Mouse (Mus musculus) liver, adult (tissue): ENCODE measurements around the gene Kat6b.

Source experiments
- GATA4 ChIP-seq: IDR thresholded peaks from 2 replicates; pipeline ENCODE4 v1.6.1; 2014; ENCODE audit warnings: mild to moderate bottlenecking, low read length; ENCODE audit not compliant: insufficient replicate concordance

The Kat6b gene

DNA sequence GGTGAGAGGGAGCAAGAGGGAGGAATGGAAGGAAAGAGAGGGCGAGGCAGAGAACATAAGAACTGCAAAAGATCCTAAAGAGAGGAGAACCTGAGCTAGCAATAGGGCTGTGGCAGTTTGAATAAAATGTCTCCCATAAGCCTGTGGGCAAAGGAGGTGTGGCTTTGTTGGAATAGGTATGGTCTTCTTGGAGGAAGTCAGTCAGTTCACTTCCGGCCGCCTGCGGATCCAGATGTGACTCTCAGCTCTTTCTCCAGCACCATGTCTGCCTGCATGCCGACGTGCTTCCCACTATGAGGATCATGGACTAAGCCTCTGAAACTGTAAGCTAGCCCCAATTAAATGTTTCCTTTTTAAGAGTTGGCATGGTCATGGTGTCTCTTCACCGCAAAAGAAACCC is at the start of gene Kat6b:
Gene Kat6b (plus strand): TSS at position 204 of the 400 bp plus-strand sequence.
- no peak for TF ChIP-seq GATA4

DNA sequence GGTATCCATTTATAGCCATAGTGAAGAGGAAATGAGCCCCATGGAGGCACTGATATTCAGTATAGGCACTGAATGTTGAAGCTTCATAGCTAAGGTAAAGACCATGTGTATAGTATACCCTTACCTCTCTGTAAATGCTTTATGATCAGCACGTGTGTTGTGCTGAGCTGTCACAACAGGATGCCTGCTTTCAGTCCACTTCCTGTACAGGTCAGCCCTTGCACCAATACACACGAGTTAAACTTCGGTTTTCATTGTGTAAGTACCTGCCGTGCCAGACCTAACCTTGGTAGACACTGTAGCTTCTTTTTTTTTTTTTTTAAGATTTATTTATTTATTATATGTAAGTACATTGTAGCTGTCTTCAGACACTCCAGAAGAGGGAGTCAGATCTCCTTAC is 47.8 kb upstream of the Kat6b start:
- TF ChIP-seq GATA4, result no peak

DNA sequence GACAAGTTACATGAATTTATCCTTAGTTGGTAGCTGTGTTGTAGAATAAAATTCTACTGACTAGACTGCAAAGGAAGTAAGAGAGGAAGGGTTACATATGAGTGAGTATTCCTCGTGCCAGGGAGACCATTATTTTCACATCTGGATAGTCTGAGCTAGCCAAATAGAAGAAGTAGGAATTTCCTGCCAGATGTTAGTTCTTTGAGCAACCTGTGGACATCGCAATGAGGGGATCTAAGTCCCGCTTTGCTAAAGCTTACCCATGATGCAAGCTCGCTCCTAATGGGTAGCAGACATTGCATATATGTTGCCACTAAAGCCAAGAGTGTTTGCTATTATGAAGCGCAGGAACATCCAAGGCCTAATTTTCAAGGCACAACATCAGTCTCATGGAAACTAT is 47.2 kb upstream of the Kat6b start:
- TF ChIP-seq GATA4, result no peak

GRCm38 (mm10) chr14:21434686-21435085 is 46.5 kb upstream of the Kat6b start:
- TF ChIP-seq GATA4, result no peak

DNA sequence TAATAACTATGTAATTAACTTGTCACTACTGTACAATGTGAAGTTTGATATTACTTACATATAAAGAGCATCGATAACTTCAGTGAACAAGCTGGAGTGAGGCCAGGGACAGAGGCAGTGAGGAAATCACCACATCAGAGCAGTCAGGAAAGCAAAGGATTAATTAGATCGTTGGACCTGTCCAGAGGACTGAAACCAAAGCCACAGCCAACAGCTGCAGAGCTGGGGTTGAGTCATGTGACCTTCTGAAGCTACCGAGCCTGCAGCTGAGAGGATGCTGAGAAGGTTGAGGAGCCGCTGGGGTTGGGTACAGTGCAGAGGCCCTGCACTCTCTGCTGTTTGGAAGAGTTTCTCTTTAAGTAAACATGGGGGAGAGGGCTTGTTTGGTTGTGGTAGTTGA is 41.4 kb upstream of the Kat6b start:
- no peak for TF ChIP-seq GATA4

DNA sequence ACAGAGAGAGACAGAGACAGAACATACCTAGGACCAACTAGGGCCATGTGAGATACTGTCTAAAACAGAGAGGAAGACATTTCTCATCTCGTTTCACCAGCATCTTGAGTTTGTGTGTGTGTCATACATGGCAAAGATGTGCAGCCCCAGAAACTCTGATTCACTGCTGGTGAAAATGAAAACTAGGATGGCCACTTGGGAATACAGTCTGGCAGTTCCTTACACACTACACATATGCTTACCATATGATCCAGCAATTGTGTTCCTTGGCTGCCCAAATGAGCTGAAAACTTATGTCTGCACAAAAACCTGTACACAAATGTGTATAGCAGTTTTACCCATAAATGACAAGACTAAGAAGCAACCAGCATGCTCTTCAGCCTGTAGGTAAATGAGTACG is 40.7 kb upstream of the Kat6b start:
- no peak for TF ChIP-seq GATA4

GRCm38 (mm10) chr14:21441772-21442533 is 39.3 kb upstream of the Kat6b start:
- TF ChIP-seq GATA4, result no peak

- TF ChIP-seq GATA4, result no peak
These were observed 28.7 kb upstream of the Kat6b start for GRCm38 (mm10) chr14:21452581-21452980.

DNA sequence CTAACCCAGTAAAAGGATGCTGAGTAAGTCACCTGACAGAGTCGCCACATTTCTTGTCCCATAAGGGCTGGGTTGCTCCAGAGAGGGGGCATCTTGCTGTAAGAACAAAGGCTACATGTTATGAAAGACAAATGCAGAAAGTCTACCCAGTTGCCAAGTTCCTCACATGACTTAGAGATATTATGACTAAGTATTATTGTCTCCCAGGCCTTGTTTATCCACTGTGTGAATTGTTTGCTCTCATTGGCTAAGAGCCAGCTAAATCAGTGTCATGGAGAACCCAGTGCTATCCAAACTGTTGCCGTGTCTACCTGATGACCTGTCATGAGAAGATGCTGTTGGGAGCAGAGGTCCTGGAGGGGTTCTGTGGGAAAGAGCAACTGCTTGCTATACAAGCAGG is 27.3 kb upstream of the Kat6b start:
- TF ChIP-seq GATA4, result no peak

GRCm38 (mm10) chr14:21455654-21456350 is 25.4 kb upstream of the Kat6b start:
- TF ChIP-seq GATA4, result no peak

GRCm38 (mm10) chr14:21456526-21456925 is 24.7 kb upstream of the Kat6b start:
- TF ChIP-seq GATA4, result no peak

- no peak for TF ChIP-seq GATA4
These were observed 23.4 kb upstream of the Kat6b start for GRCm38 (mm10) chr14:21457876-21458275.

GRCm38 (mm10) chr14:21458696-21459095 is 22.5 kb upstream of the Kat6b start:
- TF ChIP-seq GATA4, result no peak

- no peak for TF ChIP-seq GATA4
These were observed 22.1 kb upstream of the Kat6b start for GRCm38 (mm10) chr14:21459163-21459562.

DNA sequence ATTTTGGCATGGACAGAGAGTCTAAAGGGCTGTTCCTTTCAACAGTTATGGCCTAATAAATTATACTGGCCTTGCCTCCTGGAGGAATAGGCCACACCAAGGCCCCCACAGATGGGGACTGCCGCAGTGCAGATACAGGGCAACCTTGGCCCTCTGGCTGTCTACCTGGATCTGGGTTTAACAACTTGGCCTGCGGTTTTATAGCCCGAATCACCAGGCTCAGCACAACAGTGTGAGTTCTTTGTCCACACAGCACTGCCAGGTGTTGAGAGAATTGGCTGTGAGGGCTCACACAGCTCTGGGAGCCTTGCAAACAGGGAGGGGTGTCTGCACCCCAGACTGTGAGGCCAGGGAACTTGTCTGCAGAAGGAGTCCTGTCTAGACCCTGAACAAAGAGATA is 18.8 kb upstream of the Kat6b start:
- no peak for TF ChIP-seq GATA4

GRCm38 (mm10) chr14:21463117-21463712 is 18.0 kb upstream of the Kat6b start:
- TF ChIP-seq GATA4, result no peak
